Mouse (Mus musculus) T-helper 17 cell (primary cell): Measurements from ENCODE around the gene Lce1h.

Experiments
- in situ Hi-C, 2 experiments: fragments of 300-600 bp; cut with MboI, MseI; formaldehyde crosslinking; loops; 1 replicate in 1 of 2; 2 replicates in 1 of 2; pipeline ENCODE4 v1.15.1; 2025; ENCODE audit warnings: high pct_unique_total_duplicates in 2 of 2

Lce1h gene

GRCm38 (mm10) chr3:92764965-92765364 is at the start of gene Lce1h:
Lce1h (minus strand) TSS chr3:92765065.
- in situ Hi-C loops, result no loop called here

- in situ Hi-C loops, result no loop called here
These were observed 42.9 kb upstream of the Lce1h start, which contains the start of gene Lce1k for GRCm38 (mm10) chr3:92807791-92808190. Lce1k (minus strand) TSS chr3:92807891.

DNA sequence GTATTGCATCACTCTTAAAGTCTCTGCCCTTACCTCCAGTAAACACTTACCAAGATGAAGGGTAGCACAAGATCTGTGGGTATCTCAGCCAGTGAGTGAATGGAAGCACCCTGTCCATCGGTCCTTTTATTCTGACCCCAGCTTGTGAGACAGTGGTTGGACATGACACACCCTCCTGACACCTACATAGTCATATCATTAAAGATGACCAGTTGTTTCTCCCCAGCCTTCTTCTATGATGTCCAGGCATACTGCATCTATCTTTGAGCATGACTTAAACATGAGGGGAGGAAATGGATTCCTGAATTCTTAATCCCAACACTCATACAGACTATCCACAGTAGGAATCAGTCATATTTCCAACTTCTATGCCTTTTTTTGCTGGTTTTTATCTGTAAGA is 25.5 kb upstream of the Lce1h start, which contains the start of gene Lce1j:
TSS of gene Lce1j (minus strand) at position 101 of the 400 bp plus-strand sequence.
- in situ Hi-C loops, result no loop called here

- in situ Hi-C loops, result loop anchor here in 1 of 2 experiments (10.0 kb wide), 1 partner anchor 624 kb away; no protein-coding TSS in a partner anchor
These were observed 13.9 kb upstream of the Lce1h start, which contains the start of gene Lce1i for GRCm38 (mm10) chr3:92778799-92779198. Lce1i (minus strand) TSS chr3:92778899.

GRCm38 (mm10) chr3:92771573-92771972 is 6.7 kb upstream of the Lce1h start:
- in situ Hi-C loops, result loop anchor here in 1 of 2 experiments (10.0 kb wide), 1 partner anchor 617 kb away; no protein-coding TSS in a partner anchor

- in situ Hi-C loops, result no loop called here
These were observed 11.7 kb downstream of the Lce1h start for GRCm38 (mm10) chr3:92753197-92753596.

- in situ Hi-C loops, result no loop called here
These were observed 12.6 kb downstream of the Lce1h start, which contains the start of gene Lce1g for GRCm38 (mm10) chr3:92752238-92752637. Lce1g (minus strand) TSS chr3:92752338.

GRCm38 (mm10) chr3:92738996-92739395 is 25.9 kb downstream of the Lce1h start, which contains the start of gene Gm38119:
Gm38119 (minus strand) TSS chr3:92739096.
- in situ Hi-C loops, result no loop called here

DNA sequence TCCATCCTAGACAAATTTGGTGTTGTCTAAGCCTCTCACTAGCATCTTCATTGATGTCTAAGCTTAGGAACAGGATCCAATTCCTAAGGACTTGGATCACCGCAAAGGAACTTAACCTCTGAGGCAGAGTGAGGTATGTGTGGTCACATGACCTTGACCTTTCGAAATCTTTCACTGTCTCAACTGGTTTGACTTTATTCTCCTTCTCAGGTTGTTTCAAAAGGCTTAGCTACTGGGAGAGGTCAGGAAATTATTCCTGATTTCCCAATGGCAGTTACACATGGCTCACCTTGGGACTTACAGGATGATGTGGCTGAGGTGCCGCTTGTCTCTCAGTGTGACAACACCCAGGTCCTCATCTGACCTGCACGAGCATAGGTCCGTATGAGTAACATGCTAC is 42.2 kb downstream of the Lce1h start:
- in situ Hi-C loops, result no loop called here

- in situ Hi-C loops, result no loop called here
These were observed 44.6 kb downstream of the Lce1h start, which contains the start of gene Lce1f for GRCm38 (mm10) chr3:92720250-92720649. Lce1f (minus strand) TSS chr3:92720350.

- in situ Hi-C loops, result no loop called here
These were observed 49.7 kb downstream of the Lce1h start for GRCm38 (mm10) chr3:92715122-92715521.
